17 mouse cellular contexts compared by ENCODE assay signal in genomic region chr9:120358060-120358459, GRCm38 (mm10). TPM values are rescaled to one million over a fixed set of nuclear protein-coding genes. Genes with fewer than 3 reads are reported as not detected.
"Had no signal": no experiment of that assay in that cellular context is flagged by ENCODE, and none has a peak within 500 bp of the region (broad histone marks: within the 10 kb centered on the region; RNA-seq: fewer than 3 reads in every experiment).

No protein-coding gene starts in this region.

- H3K4me3 ChIP-seq: neural tube, embryonic 13.5 days; neural tube, embryonic 15.5 days; stomach, embryonic 15.5 days had no signal

- DNase-seq: retina, postnatal 1 day; right cerebral cortex, adult 18-20 months; right cerebral cortex, postnatal 14 days; right cerebral cortex, postnatal 25 days; right cerebral cortex, postnatal 4 days; spleen, adult 18-20 months; thymus, adult 18-20 months; thymus, adult 2 months; thymus, postnatal 14 days; thymus, postnatal 25 days; thymus, postnatal 36 days; thymus, postnatal 4 days had no signal

- H3K27ac ChIP-seq: neural tube, embryonic 13.5 days; neural tube, embryonic 15.5 days; stomach, embryonic 15.5 days; stomach, postnatal 0 days had no signal

RNA-seq across cellular contexts. Expression of gene Myrip, which starts 56.7 kb away (rescaled TPM):
- total RNA-seq: neutrophil, adult 5-6 weeks had no signal
